22 mouse cellular contexts compared by ENCODE assay signal in the genomic region with DNA sequence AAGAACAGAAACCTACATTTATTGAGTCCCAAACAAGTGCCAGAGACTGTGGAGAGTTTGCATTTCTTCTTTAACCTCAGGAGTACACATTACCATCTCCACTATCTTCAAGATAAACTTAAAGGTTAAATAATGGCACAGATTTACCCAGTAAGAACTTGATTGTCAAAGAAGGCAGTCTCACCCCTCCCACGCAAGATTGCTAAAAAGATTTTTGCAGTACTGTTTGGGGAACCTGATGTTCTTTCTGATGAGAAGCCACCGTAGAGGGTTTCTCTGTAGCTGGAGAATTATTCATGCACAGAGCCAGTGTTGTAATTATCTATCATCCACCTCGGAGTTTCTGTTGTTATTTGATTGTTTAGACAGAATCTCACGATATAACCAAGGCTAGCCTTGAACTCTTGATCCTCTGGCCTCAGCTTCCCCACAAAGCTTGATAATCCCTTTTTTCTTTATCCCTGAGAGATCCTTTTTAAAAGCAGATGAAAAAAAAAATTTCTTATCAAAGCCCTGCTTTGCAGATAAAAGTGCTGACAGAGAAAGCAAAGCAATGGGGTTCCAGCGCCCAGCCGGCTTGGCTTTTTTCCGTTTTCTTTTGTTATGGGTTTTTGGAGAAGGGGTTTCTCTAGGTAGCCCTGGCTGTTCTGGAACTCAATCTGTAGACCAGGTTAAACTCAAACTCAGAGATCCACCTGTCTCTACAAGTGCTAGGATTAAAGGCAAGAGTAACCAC. TPM values are rescaled to one million over a fixed set of nuclear protein-coding genes. Genes with fewer than 3 reads are reported as not detected.
DNase-seq lines count a peak whose midpoint lies in the region; ATAC-seq lines count a peak whose summit lies in the region.
"Had no signal": no experiment of that assay in that cellular context is flagged by ENCODE, and none has a peak within 500 bp of the region (broad histone marks: within the 10 kb centered on the region; RNA-seq: fewer than 3 reads in every experiment).

No protein-coding gene starts in this region.

- H3K9ac ChIP-seq in limb, embryonic 12.5 days (replicated peaks), result no peak overlapping the region
- H3K9ac ChIP-seq: forebrain, embryonic 13.5 days; heart, embryonic 13.5 days; limb, embryonic 15.5 days; midbrain, embryonic 13.5 days; neural tube, embryonic 13.5 days; stomach, embryonic 15.5 days had no signal

- peak; percentile 53 for DNase-seq in CD4-positive, CD25-positive, alpha-beta regulatory T cell, adult 2 months (ENCODE audit: low read depth, low spot score)
- DNase-seq in limb, embryonic 10.5 days (ENCODE audit: low spot score), result no peak
- peak; percentile 16 for DNase-seq in thymus, postnatal 4 days
- DNase-seq in thymus, postnatal 0 days (ENCODE audit: low spot score), result no peak
- DNase-seq in embryonic facial prominence, embryonic 10.5 days (ENCODE audit: low spot score), result no peak
- no peak for DNase-seq in heart, postnatal 4 days
- DNase-seq: adrenal gland, adult 2 months; cerebellum, adult 8-10 months; heart, adult 18-20 months; kidney, adult 11 months; kidney, postnatal 25 days; lung, postnatal 10 days; right cerebral cortex, postnatal 25 days had no signal

- H3K27me3 ChIP-seq in limb, embryonic 12.5 days, result 0 out of 2 replicates have a peak, but pooled peaks cover 4% of the 10 kb centered on the region
- no peaks in the 10 kb centered on the region for H3K27me3 ChIP-seq in limb, embryonic 10.5 days (ENCODE audit: low read depth, poor library complexity, severe bottlenecking)
- peaks cover 13% of the 10 kb centered on the region for H3K27me3 ChIP-seq in embryonic facial prominence, embryonic 10.5 days (replicated peaks; ENCODE audit: low read depth, poor library complexity, severe bottlenecking)
- H3K27me3 ChIP-seq: heart, embryonic 13.5 days; limb, embryonic 15.5 days; stomach, embryonic 15.5 days had no signal

- H3K36me3 ChIP-seq in limb, embryonic 12.5 days, result no peaks in the 10 kb centered on the region
- no peaks in the 10 kb centered on the region for H3K36me3 ChIP-seq in limb, embryonic 10.5 days
- H3K36me3 ChIP-seq in embryonic facial prominence, embryonic 10.5 days (replicated peaks), result no peaks in the 10 kb centered on the region
- H3K36me3 ChIP-seq: heart, embryonic 13.5 days; limb, embryonic 15.5 days; midbrain, embryonic 13.5 days; neural tube, embryonic 13.5 days; stomach, embryonic 15.5 days had no signal

- no peak overlapping the region for H3K4me3 ChIP-seq in limb, embryonic 12.5 days (replicated peaks)
- H3K4me3 ChIP-seq in limb, embryonic 10.5 days, result no peak overlapping the region
- H3K4me3 ChIP-seq in embryonic facial prominence, embryonic 10.5 days, result no peak overlapping the region
- H3K4me3 ChIP-seq: forebrain, embryonic 13.5 days; heart, embryonic 13.5 days; limb, embryonic 15.5 days; midbrain, embryonic 13.5 days; neural tube, embryonic 13.5 days; stomach, embryonic 15.5 days had no signal

- no peak overlapping the region for H3K27ac ChIP-seq in limb, embryonic 12.5 days
- H3K27ac ChIP-seq in limb, embryonic 10.5 days, result no peak overlapping the region
- H3K27ac ChIP-seq in embryonic facial prominence, embryonic 10.5 days (replicated peaks), result no peak overlapping the region
- H3K27ac ChIP-seq: forebrain, embryonic 13.5 days; heart, embryonic 13.5 days; limb, embryonic 15.5 days; midbrain, embryonic 13.5 days; neural tube, embryonic 13.5 days; stomach, embryonic 15.5 days had no signal

- ATAC-seq in CD4-positive, CD25-positive, alpha-beta regulatory T cell, adult 4 months, result no peak
- ATAC-seq in limb, embryonic 12.5 days (ENCODE audit: insufficient number of reproducible peaks, insufficient read depth, low FRiP score, low TSS enrichment, low read depth), result no peak
- ATAC-seq: forebrain, embryonic 13.5 days; hindbrain, embryonic 16.5 days; midbrain, embryonic 13.5 days had no signal

- 58% methylated on average over 7 of the region's 7 CpGs for WGBS in limb, embryonic 12.5 days
- 42% methylated on average over 7 of the region's 7 CpGs for WGBS in limb, embryonic 10.5 days
- WGBS in embryonic facial prominence, embryonic 10.5 days, result 27% methylated on average over 7 of the region's 7 CpGs

- H3K4me2 ChIP-seq in limb, embryonic 12.5 days, result peak overlapping the region; percentile 23; the same call in 1 of the 2 replicates
- H3K4me2 ChIP-seq: forebrain, embryonic 13.5 days; heart, embryonic 13.5 days; limb, embryonic 15.5 days; midbrain, embryonic 13.5 days; neural tube, embryonic 13.5 days; stomach, embryonic 15.5 days had no signal

- peaks cover 46% of the 10 kb centered on the region for H3K4me1 ChIP-seq in limb, embryonic 12.5 days (replicated peaks)
- H3K4me1 ChIP-seq in limb, embryonic 10.5 days, result peaks cover 70% of the 10 kb centered on the region
- peaks cover 57% of the 10 kb centered on the region for H3K4me1 ChIP-seq in embryonic facial prominence, embryonic 10.5 days

- H3K9me3 ChIP-seq in limb, embryonic 12.5 days, result no peaks in the 10 kb centered on the region
- no peaks in the 10 kb centered on the region for H3K9me3 ChIP-seq in limb, embryonic 10.5 days (replicated peaks)
- H3K9me3 ChIP-seq in embryonic facial prominence, embryonic 10.5 days, result no peaks in the 10 kb centered on the region
- H3K9me3 ChIP-seq: forebrain, embryonic 13.5 days; heart, embryonic 13.5 days; limb, embryonic 15.5 days; midbrain, embryonic 13.5 days; neural tube, embryonic 13.5 days; stomach, embryonic 15.5 days had no signal

RNA-seq across cellular contexts. Expression of gene Usp3, which starts 4.7 kb away (rescaled TPM):
- 100 to 1,000 TPM; 121 to 156 TPM for polyA plus RNA-seq in CD4-positive, CD25-positive, alpha-beta regulatory T cell, adult 4 months (2017; shearing (Covaris generic))
- polyA plus RNA-seq in limb, embryonic 12.5 days (2016; fragmentation: Nextera tagmentation; extraction: Ambion mirVana), result 84.1 and 88.4 TPM in 2 replicates
- polyA plus RNA-seq in limb, embryonic 10.5 days (2016; fragmentation: Nextera tagmentation; extraction: Ambion mirVana), result 104 and 105 TPM in 2 replicates
- 154 and 168 TPM in 2 replicates for polyA plus RNA-seq in thymus, postnatal 0 days (2015; fragmentation: Nextera tagmentation; extraction: Ambion mirVana)
- polyA plus RNA-seq in embryonic facial prominence, embryonic 10.5 days (2016; fragmentation: Nextera tagmentation; extraction: Ambion mirVana), result 103 and 106 TPM in 2 replicates
- total RNA-seq in heart, postnatal 4 days (2021), result 10 to 100 TPM; 45.8 to 48.5 TPM

Comparison
In these comparisons a context has a peak if more than half of its experiments do, and no peak if none do; other contexts are left out.
1. DNase-seq: peak in CD4-positive, CD25-positive, alpha-beta regulatory T cell, adult 2 months (single experiment) and thymus, postnatal 4 days (single experiment); none in limb, embryonic 10.5 days (single experiment), thymus, postnatal 0 days (single experiment), embryonic facial prominence, embryonic 10.5 days (single experiment) and heart, postnatal 4 days (single experiment).